Mouse (Mus musculus) ES-CJ7 (cell line): ENCODE data around the gene Rai14.
A peak's percentile ranks its signal among the peaks of the same experiment; 100 is the strongest.

Experiments
- DNase-seq: peaks from one replicate; pipeline ENCODE4 v3.0.0; 2011; ENCODE audit warnings: low read depth, low spot score

Gene Rai14

GRCm38 (mm10) chr15:10720671-10721070 is 6.2 kb upstream of the Rai14 start:
- no peak for DNase-seq

GRCm38 (mm10) chr15:10720188-10720587 is 5.8 kb upstream of the Rai14 start:
- peak; percentile 59 for DNase-seq

DNA sequence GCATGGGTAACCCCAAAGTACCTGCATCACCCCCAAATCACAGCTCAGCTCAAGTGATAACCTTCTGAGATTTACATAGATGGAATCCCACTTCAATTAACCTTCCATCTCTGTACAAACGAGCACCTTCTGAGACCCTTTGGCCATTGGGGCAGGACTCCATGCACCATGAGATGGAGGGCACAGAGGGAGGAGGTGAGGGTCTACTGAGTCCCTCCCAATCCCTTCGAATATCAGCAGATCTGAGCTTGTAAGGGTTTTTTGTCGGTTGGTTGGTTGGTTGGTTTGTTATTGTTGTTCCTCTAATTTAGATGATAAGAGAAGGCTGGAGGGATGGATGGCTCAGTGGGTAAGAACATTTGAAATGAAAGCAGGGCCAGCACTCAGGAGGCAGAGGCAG is 5.1 kb upstream of the Rai14 start:
- no peak for DNase-seq

DNA sequence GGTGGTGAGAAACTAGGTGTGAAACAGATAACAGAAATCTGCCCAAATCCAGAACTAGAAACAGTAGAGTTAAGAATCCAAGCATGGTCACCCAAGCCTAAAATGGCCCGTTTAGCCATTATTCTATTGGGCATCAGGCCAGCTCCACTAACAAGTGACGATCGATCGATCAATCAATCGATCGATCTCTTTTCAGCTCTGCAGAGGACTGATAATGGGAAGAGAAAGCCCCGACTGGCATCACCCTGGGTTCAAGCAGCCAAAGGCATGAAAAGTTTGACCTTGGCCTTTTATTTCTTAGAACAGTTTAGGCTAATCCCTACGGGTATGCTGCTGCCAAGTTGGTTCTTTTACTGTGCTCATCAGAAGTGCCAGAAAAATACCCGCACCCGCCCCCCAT is 4.3 kb upstream of the Rai14 start:
- DNase-seq = no peak

- no peak for DNase-seq
Observed at GRCm38 (mm10) chr15:10717284-10717683, 2.9 kb upstream of the Rai14 start.

- DNase-seq = peak; percentile 40
Observed at GRCm38 (mm10) chr15:10715966-10716365, 1.5 kb upstream of the Rai14 start.

DNA sequence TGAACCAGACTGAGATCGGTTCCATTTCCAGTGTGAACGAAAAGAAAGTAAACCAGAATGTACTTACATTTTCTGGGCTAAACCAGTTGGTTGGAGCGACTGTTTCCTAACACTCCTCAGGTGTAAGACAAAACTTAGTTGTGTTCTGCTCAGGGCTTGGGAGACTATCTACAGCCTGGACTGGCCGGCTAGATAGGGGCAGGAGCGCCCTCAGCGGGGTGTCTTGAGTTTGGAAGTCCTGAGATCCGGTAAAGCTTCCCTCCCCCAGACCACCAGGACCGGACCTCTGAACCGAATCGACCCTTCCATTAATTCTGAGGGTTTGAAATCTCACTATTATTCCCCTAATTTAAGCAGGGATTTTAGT is 698 bp upstream of the Rai14 start:
- peak; percentile 56 for DNase-seq

- no peak for DNase-seq
Observed at GRCm38 (mm10) chr15:10713626-10714316, 653 bp downstream of the Rai14 start.

DNA sequence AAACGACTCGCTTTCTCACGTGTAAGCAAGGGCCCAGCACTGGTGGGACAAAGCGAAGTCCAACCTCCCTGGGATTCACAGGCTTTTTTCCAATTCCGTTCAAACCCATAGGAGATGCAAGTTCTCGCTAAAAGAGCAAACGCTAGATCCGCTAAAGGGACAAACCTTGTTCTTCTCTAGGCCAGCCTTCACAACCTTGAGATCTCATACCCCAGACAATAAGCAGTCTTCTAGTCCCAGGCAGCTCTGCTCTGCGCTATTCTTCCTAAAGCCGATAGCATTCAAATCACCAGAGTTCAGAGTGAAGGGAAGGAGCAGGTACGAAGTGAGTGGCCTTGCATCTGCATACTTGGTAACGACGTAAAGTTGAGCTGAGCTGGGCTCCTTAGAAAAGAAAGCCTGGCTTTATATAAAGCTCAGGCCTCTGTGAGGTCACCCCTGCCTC is 1.2 kb downstream of the Rai14 start:
- peak; percentile 40 for DNase-seq

DNA sequence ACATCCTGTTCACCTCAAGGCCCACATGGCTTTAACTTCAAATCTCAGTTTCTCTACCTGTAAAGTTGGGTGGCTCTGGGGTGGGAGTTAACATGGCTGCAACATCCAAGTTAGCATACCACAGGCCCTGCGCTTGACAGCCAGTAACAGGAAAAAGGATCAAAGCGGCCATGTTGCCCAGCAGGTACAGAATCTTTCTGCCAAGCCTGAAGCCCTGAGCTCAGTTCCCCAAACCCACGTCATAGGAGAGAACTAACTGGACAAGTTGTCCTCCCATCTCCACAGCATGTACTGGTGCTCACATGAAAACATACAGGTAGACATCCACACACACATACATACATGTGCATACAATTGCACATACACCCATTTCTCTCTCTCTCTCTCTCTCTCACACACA is 2.1 kb downstream of the Rai14 start:
- no peak for DNase-seq

DNA sequence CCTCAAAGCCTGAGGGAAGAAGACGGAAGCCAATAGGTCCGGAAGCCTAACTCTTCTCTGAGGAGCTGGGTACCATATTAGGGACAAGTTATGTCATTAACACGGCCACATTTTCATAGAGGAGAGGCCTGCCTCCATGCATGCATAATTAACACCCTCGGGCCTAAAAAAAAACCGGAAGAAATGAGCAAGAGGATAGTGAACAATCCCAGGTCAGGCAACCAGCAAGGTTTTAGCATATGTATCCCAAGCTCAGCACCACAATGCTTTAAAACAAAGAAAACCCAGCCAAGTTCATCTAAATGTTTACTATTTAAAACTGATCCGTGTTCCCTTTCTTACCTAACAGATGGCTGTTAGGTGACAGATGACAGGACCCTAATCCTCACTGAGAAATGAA is 3.2 kb downstream of the Rai14 start:
- no peak for DNase-seq

DNA sequence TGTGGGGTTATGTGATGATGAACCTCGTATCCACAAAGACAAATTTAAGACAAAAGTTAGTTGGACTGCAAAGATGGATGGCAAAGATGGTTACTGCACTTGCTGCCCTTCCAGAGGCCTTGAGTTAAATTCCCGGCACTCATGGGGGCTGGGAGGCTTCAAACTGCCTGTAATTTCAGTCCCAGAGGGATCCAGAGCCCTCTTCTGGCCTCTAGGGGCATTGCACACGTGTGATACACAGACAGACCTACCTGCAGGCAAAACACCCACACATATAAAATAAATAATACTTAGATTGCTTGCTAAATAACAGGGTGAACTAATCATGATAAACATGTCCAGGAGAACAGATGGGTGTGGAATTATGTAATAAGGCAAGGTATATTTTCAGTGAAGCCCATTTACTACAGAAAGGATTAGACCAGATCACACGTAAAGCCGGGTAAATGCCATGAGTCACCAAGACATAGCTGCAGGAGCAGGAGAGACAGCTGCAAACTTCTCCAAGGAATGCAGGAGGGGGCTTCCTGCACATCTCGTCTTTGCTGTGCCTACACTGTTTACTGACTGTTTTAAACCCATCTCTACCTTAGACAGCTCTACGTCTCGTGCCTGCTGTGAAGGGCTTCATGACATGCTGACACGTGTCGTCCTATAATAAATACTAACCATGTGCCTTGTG is 5.7 kb downstream of the Rai14 start:
- DNase-seq = peak; percentile 84

GRCm38 (mm10) chr15:10707109-10707508 is 7.3 kb downstream of the Rai14 start:
- DNase-seq = peak; percentile 56

DNA sequence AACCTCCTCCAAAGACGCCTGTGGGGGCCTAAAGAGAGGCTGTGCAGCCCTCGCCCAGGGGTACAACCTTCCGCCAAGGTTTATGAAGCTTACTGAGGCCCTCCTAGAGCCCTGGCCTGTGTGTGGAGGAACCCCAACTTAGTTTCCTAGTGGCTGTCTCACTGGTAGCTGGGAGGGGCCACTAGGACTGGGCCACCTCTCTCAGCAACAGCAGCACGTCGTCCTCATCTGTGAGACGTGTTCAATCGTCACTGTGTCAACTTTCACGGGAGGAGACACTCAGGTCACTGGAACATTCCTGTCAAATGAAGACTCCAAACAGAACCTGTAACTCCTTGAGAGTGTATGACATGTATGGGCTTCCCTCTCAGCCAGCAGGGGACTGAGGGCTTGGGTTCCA is 8.0 kb downstream of the Rai14 start:
- DNase-seq = no peak

DNA sequence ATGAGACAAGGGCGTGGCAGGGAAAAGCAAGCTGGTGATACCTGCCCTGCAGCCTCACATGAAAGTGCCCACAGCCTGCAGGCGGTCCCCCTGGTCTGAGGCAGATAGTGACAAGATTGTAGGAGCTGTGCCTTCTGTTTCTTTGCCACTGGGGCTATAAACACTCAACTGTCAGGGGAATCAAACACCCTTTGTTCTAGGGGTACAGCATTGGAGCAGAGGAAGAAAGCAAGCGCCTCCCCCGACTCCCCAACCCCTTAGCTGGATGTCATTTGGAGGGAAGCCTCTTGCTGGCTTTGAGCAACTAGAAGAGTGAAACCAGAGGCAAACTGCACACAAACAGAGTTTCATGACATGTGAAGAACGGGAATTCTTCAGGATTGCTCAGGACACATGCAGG is 8.7 kb downstream of the Rai14 start:
- no peak for DNase-seq

GRCm38 (mm10) chr15:10704328-10704727 is 10.1 kb downstream of the Rai14 start:
- no peak for DNase-seq

DNA sequence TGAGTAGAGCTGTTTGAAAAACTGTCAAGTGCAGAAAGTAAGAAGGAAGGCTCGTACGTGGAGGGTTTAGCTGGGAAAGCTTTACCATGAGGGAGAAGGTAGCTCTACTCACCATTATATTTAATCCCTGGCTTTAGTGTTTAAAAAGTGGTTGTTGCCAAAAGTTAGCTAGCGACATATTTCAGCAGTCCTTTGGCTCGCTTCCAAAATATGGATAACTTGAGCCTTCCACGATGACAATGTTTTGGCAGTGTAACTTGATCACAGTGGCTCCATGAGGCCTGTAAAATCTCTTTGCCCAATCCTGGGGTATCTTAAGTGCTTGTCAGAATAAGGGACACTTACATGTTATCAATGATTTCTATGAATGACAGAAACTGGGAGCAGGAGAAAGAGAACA is 12.9 kb downstream of the Rai14 start:
- no peak for DNase-seq

GRCm38 (mm10) chr15:10700891-10701466 is 13.4 kb downstream of the Rai14 start:
- no peak for DNase-seq

DNA sequence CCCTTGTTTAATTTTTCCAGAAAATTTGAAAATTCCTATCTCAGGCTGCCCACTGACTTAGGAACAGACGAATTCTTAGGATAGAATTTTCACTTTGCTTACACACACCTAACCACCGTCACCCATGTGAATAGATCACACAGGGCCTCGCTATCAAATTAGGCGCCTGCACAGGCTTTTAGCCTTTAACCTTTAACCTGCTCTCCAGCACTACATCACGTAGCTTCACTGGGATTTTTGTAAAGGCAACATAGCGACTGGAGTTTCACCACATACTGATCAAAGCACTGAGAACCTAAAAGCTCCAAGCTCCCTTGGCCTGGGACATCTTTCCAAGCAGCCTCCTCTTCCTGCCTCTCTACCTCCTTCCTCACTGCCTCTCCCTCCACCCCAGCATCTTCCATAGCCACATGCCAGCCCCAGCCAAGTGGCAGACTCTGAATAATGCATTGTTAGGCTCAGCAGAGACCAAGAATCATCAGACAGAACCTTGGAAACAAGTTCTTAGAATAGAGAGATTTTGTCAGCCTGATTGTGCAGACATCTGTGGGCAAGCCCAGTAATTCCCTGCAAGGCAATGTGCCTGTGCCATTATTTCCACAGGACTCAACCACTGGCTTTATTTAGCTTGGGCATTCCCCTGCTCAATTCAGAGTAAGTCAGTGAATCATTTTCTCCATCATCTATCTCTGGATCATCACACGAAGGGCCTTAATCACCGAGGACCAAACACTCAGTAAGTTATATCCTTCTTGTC is 17.8 kb downstream of the Rai14 start:
- no peak for DNase-seq

- no peak for DNase-seq
Observed at GRCm38 (mm10) chr15:10692627-10693026, 21.8 kb downstream of the Rai14 start.

- no peak for DNase-seq
Observed at GRCm38 (mm10) chr15:10691481-10691880, 22.9 kb downstream of the Rai14 start.

- DNase-seq = peak; percentile 57
Observed at GRCm38 (mm10) chr15:10690973-10691372, 23.5 kb downstream of the Rai14 start.
